Mouse (Mus musculus) stomach, postnatal 0 days (tissue): ENCODE results near the gene Hrnr.

Experiments
- CTCF ChIP-seq: IDR thresholded peaks from 2 replicates; pipeline ENCODE4 v1.5.1; 2016; ENCODE audit warnings: antibody characterized with exemption, low read depth, mild to moderate bottlenecking, moderate library complexity
- EP300 ChIP-seq: optimal IDR thresholded peaks from 2 replicates; pipeline ENCODE3; 2016; ENCODE audit warnings: antibody characterized with exemption

DNA sequence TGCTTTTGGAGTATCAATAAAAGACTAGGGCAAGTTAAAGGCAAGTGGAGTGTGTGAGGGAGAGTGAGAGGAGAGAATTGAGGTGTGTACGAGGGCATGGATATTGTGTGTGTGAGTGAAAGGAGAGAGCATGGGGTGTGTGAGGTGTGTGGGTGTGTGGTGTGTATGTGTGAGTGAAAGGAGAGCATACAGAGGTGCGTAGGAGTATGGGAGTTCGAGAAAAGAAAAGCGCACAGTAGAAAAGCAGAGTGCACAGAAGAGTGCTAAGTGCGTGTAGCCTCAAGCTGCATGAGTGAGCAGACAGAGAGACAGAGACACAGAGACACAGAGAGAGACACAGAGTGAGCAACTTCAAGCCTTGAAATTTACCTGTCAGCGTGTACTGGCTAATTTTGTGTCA, 19.7 kb upstream of the Hrnr start:
- no peak for TF ChIP-seq CTCF
- TF ChIP-seq EP300, result no peak
